Mouse (Mus musculus): Measurements from ENCODE around the gene Abraxas2. TPM values are rescaled to one million over a fixed set of nuclear protein-coding genes. Genes with fewer than 3 reads are reported as not detected.

Gene Abraxas2
- polyA plus RNA-seq, 1 experiment: 8.9 TPM

DNA sequence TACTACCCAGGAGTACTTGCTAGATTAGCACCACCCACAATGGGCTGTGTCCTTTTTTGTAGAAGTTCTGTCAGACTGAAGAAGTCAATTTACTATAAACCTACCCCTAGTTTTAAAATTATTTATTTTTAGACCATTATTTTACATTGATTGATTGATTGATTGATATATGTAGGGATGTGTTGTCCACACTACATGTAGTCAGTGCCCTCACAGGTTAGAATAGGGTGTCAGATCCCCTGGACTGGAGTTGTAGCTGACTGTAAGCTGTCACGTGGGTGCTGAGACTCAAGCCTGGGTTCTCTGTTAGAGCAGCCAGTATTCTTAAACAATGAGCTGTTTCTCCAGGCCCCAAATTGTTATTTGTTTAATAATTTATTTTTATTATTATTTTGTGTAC lies 34.3 kb downstream of the Abraxas2 start:
- H3K4me3 ChIP-seq (ENCODE audit: insufficient read depth, poor library complexity, severe bottlenecking): no peak overlapping the region
- H3K27me3 ChIP-seq (ENCODE audit: control insufficient read depth, insufficient read depth, insufficient read length): no peaks in the 10 kb centered on the region
- TF ChIP-seq CEBPB (IDR thresholded peaks at IDR 0.05; ENCODE audit: low read depth): no peak
- TF ChIP-seq USF1 (IDR thresholded peaks at IDR 0.05; ENCODE audit: low read depth): no peak
- TF ChIP-seq FOSL1 (IDR thresholded peaks at IDR 0.05; ENCODE audit: insufficient read depth, low read length, poor library complexity, severe bottlenecking): no peak
- no peak for TF ChIP-seq MAX (IDR thresholded peaks at IDR 0.05)
- TF ChIP-seq MYOG (IDR thresholded peaks at IDR 0.05; ENCODE audit: control insufficient read depth, extremely low read depth, insufficient read length): no peak
- no peak for TF ChIP-seq CTCF (IDR thresholded peaks at IDR 0.05; ENCODE audit: control insufficient read depth, insufficient read depth, insufficient read length)
- TF ChIP-seq MYOD1 (IDR thresholded peaks at IDR 0.05; ENCODE audit: control insufficient read depth, insufficient read length, low read depth): no peak
- H3ac ChIP-seq (ENCODE audit: control insufficient read depth, insufficient read length, low read depth): no peak overlapping the region
- H3K79me2 ChIP-seq (ENCODE audit: control insufficient read depth, insufficient read depth): no peaks in the 10 kb centered on the region
- H3K36me3 ChIP-seq (ENCODE audit: control insufficient read depth, insufficient read depth): no peaks in the 10 kb centered on the region
- H3K79me3 ChIP-seq (ENCODE audit: low read depth): no peaks in the 10 kb centered on the region

DNA sequence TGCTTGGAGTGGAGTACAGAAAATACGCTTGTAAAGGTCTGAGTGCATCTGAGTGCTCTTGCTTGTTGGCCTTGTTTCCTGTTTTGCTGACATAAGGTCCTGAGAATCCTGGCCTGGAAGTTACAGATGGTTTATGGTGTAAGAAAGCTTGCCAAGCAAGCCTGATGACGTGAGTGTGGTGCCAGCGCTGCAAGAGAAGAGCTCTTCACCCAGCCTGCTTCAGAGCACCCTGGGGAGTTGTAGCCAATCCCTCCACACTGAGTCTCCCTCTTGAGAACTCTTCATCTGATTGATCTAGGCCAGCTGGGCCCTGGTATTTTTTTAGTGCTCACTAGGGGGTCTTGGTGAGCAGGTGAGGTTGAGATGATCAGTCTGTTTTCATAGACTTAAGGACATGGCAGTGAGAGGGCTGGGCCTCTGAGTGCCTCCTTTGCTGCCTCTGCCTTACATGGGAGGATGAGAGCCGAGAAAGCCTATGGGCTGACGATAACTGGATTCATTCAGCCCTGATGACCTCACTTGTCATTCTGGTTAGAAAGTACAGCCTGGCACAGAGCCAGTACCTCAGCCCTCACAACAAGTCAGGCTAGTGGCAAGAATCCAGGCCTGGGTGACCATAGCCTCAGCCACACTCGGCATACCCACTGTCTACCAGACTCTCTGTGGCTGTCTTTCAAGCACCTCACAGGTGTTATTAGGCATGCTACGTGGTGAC lies 36.0 kb downstream of the Abraxas2 start:
- Histone ChIP-seq H3ac (ENCODE audit: control insufficient read depth, insufficient read length, low read depth) (no peak overlapping the region), H3K36me3 (ENCODE audit: control insufficient read depth, insufficient read depth) (no peaks in the 10 kb centered on the region), H3K79me3 (ENCODE audit: low read depth) (no peaks in the 10 kb centered on the region), H3K4me3 (ENCODE audit: insufficient read depth, poor library complexity, severe bottlenecking) (no peak overlapping the region), H3K79me2 (ENCODE audit: control insufficient read depth, insufficient read depth) (no peaks in the 10 kb centered on the region), H3K27me3 (ENCODE audit: control insufficient read depth, insufficient read depth, insufficient read length) (no peaks in the 10 kb centered on the region)
- TF ChIP-seq CTCF (IDR thresholded peaks at IDR 0.05; ENCODE audit: control insufficient read depth, insufficient read depth, insufficient read length) (no peak), FOSL1 (IDR thresholded peaks at IDR 0.05; ENCODE audit: insufficient read depth, low read length, poor library complexity, severe bottlenecking) (no peak), MYOD1 (IDR thresholded peaks at IDR 0.05; ENCODE audit: control insufficient read depth, insufficient read length, low read depth) (no peak), CEBPB (IDR thresholded peaks at IDR 0.05; ENCODE audit: low read depth) (no peak), MYOG (IDR thresholded peaks at IDR 0.05; ENCODE audit: control insufficient read depth, extremely low read depth, insufficient read length) (no peak), MAX (IDR thresholded peaks at IDR 0.05) (no peak), USF1 (IDR thresholded peaks at IDR 0.05; ENCODE audit: low read depth) (no peak)

DNA sequence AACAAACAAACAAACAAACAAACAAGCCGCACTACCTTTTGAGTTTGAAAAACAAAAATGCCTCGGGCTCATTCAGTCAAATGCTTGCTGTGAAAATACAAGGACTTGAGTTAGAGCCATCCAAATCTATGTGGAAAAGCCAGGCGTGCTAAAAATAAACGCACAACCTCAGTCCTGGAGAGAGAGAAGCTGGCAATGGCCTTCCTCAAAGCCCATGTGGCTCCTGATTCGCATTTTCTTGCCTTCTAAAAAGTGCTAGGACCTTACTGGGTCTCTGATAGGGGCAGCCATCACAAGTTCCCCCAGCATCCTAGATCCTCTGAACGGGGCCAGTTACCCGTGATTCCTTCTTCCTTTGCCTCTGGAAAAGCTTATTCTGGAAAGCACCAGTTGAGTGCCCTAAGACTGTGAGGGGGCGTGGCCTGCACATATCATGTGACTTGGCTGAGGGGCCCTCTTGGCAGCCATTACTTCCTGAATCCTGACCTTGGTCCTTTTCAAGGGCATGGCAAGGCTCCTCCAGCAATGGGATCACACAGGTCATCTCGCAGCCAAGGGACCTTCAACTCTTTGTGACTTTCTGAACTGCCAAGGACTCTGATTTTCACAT lies 37.3 kb downstream of the Abraxas2 start:
- no peak overlapping the region for H3K4me3 ChIP-seq (ENCODE audit: insufficient read depth, poor library complexity, severe bottlenecking)
- H3K36me3 ChIP-seq (ENCODE audit: control insufficient read depth, insufficient read depth): no peaks in the 10 kb centered on the region
- no peak overlapping the region for H3ac ChIP-seq (ENCODE audit: control insufficient read depth, insufficient read length, low read depth)
- TF ChIP-seq MYOG (IDR thresholded peaks at IDR 0.05; ENCODE audit: control insufficient read depth, extremely low read depth, insufficient read length) (no peak), FOSL1 (IDR thresholded peaks at IDR 0.05; ENCODE audit: insufficient read depth, low read length, poor library complexity, severe bottlenecking) (no peak), CTCF (IDR thresholded peaks at IDR 0.05; ENCODE audit: control insufficient read depth, insufficient read depth, insufficient read length) (no peak), USF1 (IDR thresholded peaks at IDR 0.05; ENCODE audit: low read depth) (no peak), CEBPB (IDR thresholded peaks at IDR 0.05; ENCODE audit: low read depth) (no peak), MAX (IDR thresholded peaks at IDR 0.05) (no peak), MYOD1 (IDR thresholded peaks at IDR 0.05; ENCODE audit: control insufficient read depth, insufficient read length, low read depth) (no peak)
- H3K79me3 ChIP-seq (ENCODE audit: low read depth): no peaks in the 10 kb centered on the region
- H3K79me2 ChIP-seq (ENCODE audit: control insufficient read depth, insufficient read depth): no peaks in the 10 kb centered on the region
- no peaks in the 10 kb centered on the region for H3K27me3 ChIP-seq (ENCODE audit: control insufficient read depth, insufficient read depth, insufficient read length)

DNA sequence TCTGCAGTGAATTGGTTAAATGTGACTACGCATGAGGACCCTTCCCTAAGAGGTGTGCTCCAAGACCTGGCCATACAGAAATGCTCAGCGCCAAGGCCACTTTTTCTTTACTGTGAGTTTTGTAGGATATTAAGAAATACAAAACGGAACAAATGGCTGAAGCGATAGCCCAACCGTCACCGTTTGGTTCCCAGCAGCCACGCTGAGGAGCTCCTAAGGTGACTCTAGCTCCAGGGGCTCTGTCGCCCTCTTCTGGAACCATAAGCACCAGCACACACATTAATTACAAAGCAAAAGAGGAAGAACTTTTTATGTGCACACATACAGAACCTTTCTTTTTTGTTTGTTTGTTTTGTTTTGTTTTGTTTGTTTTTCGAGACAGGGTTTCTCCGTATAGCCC lies 38.2 kb downstream of the Abraxas2 start:
- Histone ChIP-seq H3ac (ENCODE audit: control insufficient read depth, insufficient read length, low read depth) (no peak overlapping the region), H3K36me3 (ENCODE audit: control insufficient read depth, insufficient read depth) (no peaks in the 10 kb centered on the region), H3K27me3 (ENCODE audit: control insufficient read depth, insufficient read depth, insufficient read length) (no peaks in the 10 kb centered on the region), H3K79me2 (ENCODE audit: control insufficient read depth, insufficient read depth) (no peaks in the 10 kb centered on the region), H3K4me3 (ENCODE audit: insufficient read depth, poor library complexity, severe bottlenecking) (no peak overlapping the region), H3K79me3 (ENCODE audit: low read depth) (no peaks in the 10 kb centered on the region)
- TF ChIP-seq USF1 (IDR thresholded peaks at IDR 0.05; ENCODE audit: low read depth) (no peak), MAX (IDR thresholded peaks at IDR 0.05) (no peak), MYOG (IDR thresholded peaks at IDR 0.05; ENCODE audit: control insufficient read depth, extremely low read depth, insufficient read length) (no peak), CEBPB (IDR thresholded peaks at IDR 0.05; ENCODE audit: low read depth) (no peak), MYOD1 (IDR thresholded peaks at IDR 0.05; ENCODE audit: control insufficient read depth, insufficient read length, low read depth) (no peak), CTCF (IDR thresholded peaks at IDR 0.05; ENCODE audit: control insufficient read depth, insufficient read depth, insufficient read length) (no peak), FOSL1 (IDR thresholded peaks at IDR 0.05; ENCODE audit: insufficient read depth, low read length, poor library complexity, severe bottlenecking) (no peak)

DNA sequence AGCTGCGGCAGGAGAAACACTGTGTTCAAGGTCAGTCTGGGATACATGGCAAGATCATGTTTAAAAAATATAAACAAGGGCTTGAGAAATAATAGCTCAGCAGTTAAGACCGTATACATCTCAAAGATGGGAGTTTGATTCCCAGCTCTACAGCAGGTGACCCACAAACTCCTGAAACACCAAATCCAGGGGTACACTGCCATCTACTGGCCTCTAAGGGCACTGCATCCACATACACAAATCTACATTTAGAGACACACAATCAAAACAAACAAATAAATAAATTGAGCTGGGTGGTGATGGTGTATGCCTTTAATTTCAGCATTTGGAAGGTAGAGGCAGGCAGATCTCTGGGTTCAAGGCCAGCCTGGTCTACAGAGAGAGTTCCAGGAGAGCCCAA lies 39.2 kb downstream of the Abraxas2 start:
- TF ChIP-seq USF1 (IDR thresholded peaks at IDR 0.05; ENCODE audit: low read depth) (no peak), CTCF (IDR thresholded peaks at IDR 0.05; ENCODE audit: control insufficient read depth, insufficient read depth, insufficient read length) (no peak), CEBPB (IDR thresholded peaks at IDR 0.05; ENCODE audit: low read depth) (no peak), MYOG (IDR thresholded peaks at IDR 0.05; ENCODE audit: control insufficient read depth, extremely low read depth, insufficient read length) (no peak), MYOD1 (IDR thresholded peaks at IDR 0.05; ENCODE audit: control insufficient read depth, insufficient read length, low read depth) (no peak), FOSL1 (IDR thresholded peaks at IDR 0.05; ENCODE audit: insufficient read depth, low read length, poor library complexity, severe bottlenecking) (no peak), MAX (IDR thresholded peaks at IDR 0.05) (no peak)
- no peak overlapping the region for H3K4me3 ChIP-seq (ENCODE audit: insufficient read depth, poor library complexity, severe bottlenecking)
- no peaks in the 10 kb centered on the region for H3K36me3 ChIP-seq (ENCODE audit: control insufficient read depth, insufficient read depth)
- no peaks in the 10 kb centered on the region for H3K79me3 ChIP-seq (ENCODE audit: low read depth)
- H3ac ChIP-seq (ENCODE audit: control insufficient read depth, insufficient read length, low read depth): no peak overlapping the region
- H3K27me3 ChIP-seq (ENCODE audit: control insufficient read depth, insufficient read depth, insufficient read length): no peaks in the 10 kb centered on the region
- H3K79me2 ChIP-seq (ENCODE audit: control insufficient read depth, insufficient read depth): no peaks in the 10 kb centered on the region
